Mouse (Mus musculus) liver, embryonic 14.5 days (tissue): ENCODE measurements at regions not wholly inside any gene's neighbourhood (a gene's known extent, or its start where the extent isn't known, plus 50 kb on each side); places are given as distances from the start of the nearest gene placed in this dataset.

Source experiments
- CTCF ChIP-seq: IDR thresholded peaks from 2 replicates; pipeline ENCODE4 v1.5.1; 2016; ENCODE audit warnings: antibody characterized with exemption, low read depth, control low read depth
- EP300 ChIP-seq: IDR thresholded peaks from 2 replicates; pipeline ENCODE4 v1.6.1; 2016; ENCODE audit warnings: antibody characterized with exemption, low read depth

DNA sequence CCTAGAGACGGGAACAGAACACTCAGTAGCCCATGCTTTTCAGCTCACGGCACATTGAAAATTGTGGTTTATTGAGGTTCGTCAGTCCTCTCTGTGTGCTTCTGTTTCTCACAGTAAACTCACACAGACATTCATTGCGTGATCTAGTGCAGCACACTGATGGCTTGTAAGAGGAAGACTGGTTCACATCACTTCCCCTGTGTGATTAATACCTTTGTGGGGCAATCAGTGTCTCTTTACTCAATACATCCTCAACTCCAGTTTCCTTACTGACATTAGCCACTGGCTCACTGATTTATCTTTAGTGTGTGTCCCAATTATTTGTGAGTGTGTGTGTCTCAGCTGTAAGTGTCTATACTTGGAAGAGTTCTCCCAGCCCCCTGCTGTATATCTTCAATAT lies 162.2 kb downstream of the Dusp6 start:
- TF ChIP-seq CTCF (no peak), EP300 (no peak)
